Mouse (Mus musculus) small intestine, adult 2 months (tissue): ENCODE results near the gene Nanp.

Experiments used
- CTCF ChIP-seq: fragments of 200-500 bp; IDR thresholded peaks from 2 replicates; pipeline ENCODE4 v1.5.1; 2012; ENCODE audit warnings: low read depth, mild to moderate bottlenecking, control low read depth, inconsistent platforms, low read length, moderate library complexity, mixed read lengths; ENCODE audit not compliant: insufficient replicate concordance, insufficient read length; ENCODE audit errors: extremely low read depth
- POLR2A ChIP-seq: fragments of 200-500 bp; IDR thresholded peaks from 2 replicates; pipeline ENCODE4 v1.6.1; 2012; ENCODE audit warnings: low read depth, mild to moderate bottlenecking, control low read depth, inconsistent platforms, low read length, moderate library complexity

DNA sequence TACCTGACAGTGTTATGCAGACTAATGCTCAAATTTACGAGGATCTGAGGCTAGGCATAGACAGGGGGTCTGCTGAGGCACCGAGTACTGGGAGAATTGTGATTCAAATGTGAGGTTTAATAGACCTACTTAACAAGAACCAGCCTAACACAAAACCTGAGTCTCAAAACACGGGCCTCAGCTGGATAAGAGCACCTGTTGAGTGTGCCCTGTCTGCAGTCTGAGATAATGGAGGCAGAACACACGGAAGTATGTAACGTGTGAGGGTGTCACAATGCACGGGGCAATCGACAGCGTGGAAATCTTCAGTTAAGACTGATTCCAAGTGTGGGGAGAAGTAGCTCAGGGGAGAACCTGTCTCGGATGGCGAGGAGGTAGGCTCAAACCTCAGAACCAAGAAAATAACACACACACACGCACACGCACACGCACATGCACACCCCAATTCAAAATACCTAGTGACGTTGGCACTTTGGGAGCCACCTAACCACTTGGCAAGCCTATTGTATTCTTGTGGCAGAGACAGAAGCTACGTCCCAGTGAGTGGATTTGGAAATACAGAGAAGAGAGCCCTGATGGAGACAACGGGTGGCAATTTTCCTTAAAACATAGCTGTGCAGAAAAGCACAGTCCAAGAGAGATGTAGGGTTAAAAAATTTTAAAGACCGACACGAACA is 1.2 kb downstream of the Nanp start:
- TF ChIP-seq CTCF (no peak), POLR2A (no peak)
